Mouse (Mus musculus): ENCODE measurements at regions not wholly inside any gene's neighbourhood (a gene's known extent, or its start where the extent isn't known, plus 50 kb on each side); places are given as distances from the start of the nearest gene placed in this dataset.

DNA sequence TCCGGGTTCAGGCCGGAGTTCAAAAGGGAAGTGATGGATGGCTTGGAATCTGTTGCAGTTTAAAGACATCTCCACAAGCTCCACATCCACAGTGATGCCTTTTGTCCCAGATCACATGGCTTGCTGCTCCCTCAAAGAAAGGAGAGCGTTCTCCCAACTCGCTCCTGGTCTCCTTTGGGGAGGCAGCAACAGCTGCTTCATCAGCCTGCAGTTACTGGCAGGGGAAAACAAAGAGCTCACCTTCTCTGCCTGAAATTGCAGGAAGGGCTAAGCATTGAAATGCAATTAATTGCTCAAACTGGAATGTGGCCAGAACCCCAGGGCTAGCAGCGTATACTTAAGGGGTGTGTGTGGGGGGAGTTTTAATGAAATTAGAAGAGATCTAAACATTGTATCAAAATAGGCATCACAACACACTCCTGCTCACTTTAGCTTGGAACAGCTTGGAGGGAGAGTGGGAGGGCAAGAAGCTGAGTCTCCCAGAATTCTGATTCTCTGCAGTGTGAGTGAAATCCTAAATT lies 126.3 kb upstream of the Lrig3 start:
- Histone ChIP-seq H3K4me2 (no peak overlapping the region), H3K4me1 (peaks cover 3% of the 10 kb centered on the region; the same call in 1 of the 2 replicates), H3K4me3 (no peak overlapping the region), H3K36me3 (no peaks in the 10 kb centered on the region), H3K9ac (no peak overlapping the region), H3K9me3 (no peaks in the 10 kb centered on the region), H3K27me3 (no peaks in the 10 kb centered on the region), H3K27ac (no peak overlapping the region)
- ATAC-seq (ENCODE audit: borderline replicate concordance, extremely low read depth, low FRiP score, low TSS enrichment) = no peak
- 31% methylated on average over 5 of the region's 5 CpGs for WGBS

DNA sequence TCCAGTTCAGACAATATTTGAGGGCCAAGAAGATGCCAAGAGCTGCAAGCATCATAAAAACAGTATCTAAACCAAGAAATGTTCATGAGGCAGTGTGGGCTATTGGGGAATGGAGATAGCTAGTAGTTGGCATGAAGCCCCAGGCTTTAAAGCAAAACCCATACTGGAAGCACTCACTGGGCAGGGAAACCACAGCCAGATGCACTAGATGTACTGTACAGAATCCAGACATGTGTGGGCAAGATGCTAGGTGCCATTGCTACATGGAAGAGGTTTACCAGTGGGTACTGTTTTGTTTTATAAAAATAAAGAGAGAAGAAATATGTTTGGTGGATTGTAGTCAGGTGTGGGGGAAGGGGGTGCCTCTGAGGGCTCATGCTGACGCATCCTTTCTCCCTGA lies 125.6 kb upstream of the Lrig3 start:
- ATAC-seq (ENCODE audit: borderline replicate concordance, extremely low read depth, low FRiP score, low TSS enrichment) = no peak
- H3K4me2 ChIP-seq = no peak overlapping the region
- no peak overlapping the region for H3K27ac ChIP-seq
- no peaks in the 10 kb centered on the region for H3K27me3 ChIP-seq
- WGBS = 93% methylated on average over 1 of the region's 1 CpGs
- no peaks in the 10 kb centered on the region for H3K9me3 ChIP-seq
- H3K4me3 ChIP-seq = no peak overlapping the region
- no peaks in the 10 kb centered on the region for H3K36me3 ChIP-seq
- H3K9ac ChIP-seq = no peak overlapping the region
- H3K4me1 ChIP-seq = peaks cover 7% of the 10 kb centered on the region

DNA sequence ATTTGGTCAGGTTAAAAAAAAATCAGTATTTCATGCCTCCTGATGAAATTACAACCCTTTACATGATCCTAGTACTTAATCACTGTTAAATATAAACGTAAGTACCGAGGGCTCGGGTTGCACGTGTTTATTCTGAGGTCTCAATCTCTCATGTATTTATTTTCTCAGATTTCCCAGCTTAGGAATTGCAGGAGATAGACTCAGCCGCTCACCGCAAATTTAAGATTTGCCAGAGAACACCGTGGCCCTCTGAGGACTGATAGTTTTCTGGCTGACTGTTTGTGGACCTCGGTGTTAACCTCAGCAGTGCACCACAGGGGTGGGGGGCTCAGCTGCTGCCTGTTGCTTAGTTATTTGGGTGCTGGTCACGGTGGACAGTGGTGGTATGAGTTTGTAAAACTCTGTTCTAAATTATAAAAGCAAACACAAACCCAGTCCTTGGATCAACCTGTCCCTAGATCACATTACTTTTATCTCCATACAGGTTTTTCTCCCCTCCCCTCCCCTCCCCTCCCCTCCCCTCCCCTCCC lies 121.6 kb upstream of the Lrig3 start:
- Histone ChIP-seq H3K4me2 (no peak overlapping the region), H3K4me1 (peaks cover 6% of the 10 kb centered on the region), H3K27ac (no peak overlapping the region), H3K9ac (no peak overlapping the region), H3K4me3 (no peak overlapping the region), H3K9me3 (no peaks in the 10 kb centered on the region), H3K27me3 (no peaks in the 10 kb centered on the region), H3K36me3 (no peaks in the 10 kb centered on the region)
- no peak for ATAC-seq (ENCODE audit: borderline replicate concordance, extremely low read depth, low FRiP score, low TSS enrichment)
- WGBS = 21% methylated on average over 9 of the region's 9 CpGs

DNA sequence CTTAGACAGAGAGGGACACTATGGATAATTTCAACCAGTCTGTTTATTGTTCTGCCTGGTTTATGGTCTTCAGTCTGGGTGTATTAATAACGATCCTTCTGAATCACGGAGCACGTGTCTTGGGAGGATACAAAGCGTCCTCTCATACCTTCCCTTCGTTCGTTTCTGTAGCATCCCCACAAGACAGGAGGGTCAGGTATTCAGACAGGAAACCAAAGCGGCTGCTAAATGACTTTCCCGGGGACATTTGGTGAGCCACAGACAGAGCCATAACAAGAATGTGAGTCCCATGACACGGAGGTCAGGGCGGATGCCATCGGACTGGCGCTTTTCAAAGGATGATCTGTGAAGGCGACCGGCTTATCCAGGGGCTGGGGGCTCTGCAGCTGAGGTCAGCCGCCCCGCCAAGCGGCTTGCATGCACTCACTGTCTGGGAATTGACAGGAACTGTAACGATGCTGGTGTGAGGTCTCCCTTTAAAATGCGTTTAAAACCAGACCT lies 120.9 kb upstream of the Lrig3 start:
- Histone ChIP-seq H3K27ac (no peak overlapping the region), H3K4me2 (peak overlapping the region; percentile 41), H3K9me3 (no peaks in the 10 kb centered on the region), H3K27me3 (no peaks in the 10 kb centered on the region), H3K4me1 (peaks cover 7% of the 10 kb centered on the region), H3K9ac (no peak overlapping the region), H3K36me3 (no peaks in the 10 kb centered on the region), H3K4me3 (no peak overlapping the region)
- no peak for ATAC-seq (ENCODE audit: borderline replicate concordance, extremely low read depth, low FRiP score, low TSS enrichment)
- 4% methylated on average over 19 of the region's 19 CpGs for WGBS

DNA sequence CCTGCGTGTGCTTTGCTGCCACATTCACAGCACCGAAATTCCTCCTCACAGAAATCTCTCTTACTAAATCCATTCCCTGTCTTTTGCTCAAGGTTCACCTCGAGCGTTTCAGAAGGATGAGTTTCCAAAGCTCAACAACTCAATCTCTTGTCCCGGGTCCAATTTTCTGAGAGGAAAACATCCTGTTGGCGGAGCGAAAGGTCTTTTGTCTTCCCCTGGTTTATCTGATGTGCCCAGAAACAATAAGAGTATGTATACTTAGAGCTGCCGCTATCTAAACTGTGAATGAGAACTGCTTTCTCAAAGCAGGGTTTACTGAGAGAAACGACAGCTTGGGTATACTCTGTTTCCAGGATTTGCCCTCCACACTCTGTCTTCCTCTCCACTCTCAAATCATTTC lies 115.6 kb upstream of the Lrig3 start:
- H3K27me3 ChIP-seq = no peaks in the 10 kb centered on the region
- H3K4me1 ChIP-seq = peaks cover 10% of the 10 kb centered on the region
- no peaks in the 10 kb centered on the region for H3K9me3 ChIP-seq
- ATAC-seq (ENCODE audit: borderline replicate concordance, extremely low read depth, low FRiP score, low TSS enrichment) = no peak
- no peak overlapping the region for H3K9ac ChIP-seq
- peak overlapping the region; percentile 26; the same call in 1 of the 2 replicates for H3K4me2 ChIP-seq
- WGBS = 10% methylated on average over 9 of the region's 9 CpGs
- H3K36me3 ChIP-seq = no peaks in the 10 kb centered on the region
- 0 out of 2 replicates have a peak overlapping the region, but pooled peaks have one; percentile 41 for H3K27ac ChIP-seq
- H3K4me3 ChIP-seq = no peak overlapping the region

DNA sequence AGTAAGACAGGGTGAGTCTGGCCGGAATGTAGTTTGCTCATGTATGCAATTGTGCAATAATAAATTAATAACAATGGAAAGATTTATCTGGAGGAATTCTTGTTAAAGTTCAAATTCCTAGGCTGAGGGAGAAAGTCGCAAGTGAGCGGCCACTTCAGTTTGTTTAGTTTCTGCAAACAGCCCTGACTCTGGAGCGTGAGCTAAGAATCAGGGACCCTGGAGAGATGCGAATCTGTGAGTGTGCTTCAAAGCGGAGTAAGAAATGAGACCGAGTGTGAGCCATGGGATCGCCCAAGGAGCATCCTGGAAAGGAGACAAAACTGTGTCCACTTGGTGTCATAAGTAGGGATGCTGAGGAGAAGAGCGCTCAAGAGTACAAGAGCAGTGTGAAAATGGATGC lies 104.2 kb upstream of the Lrig3 start:
- no peak overlapping the region for H3K4me3 ChIP-seq
- no peak overlapping the region for H3K27ac ChIP-seq
- no peak overlapping the region for H3K9ac ChIP-seq
- 46% methylated on average over 9 of the region's 9 CpGs for WGBS
- H3K27me3 ChIP-seq = no peaks in the 10 kb centered on the region
- H3K36me3 ChIP-seq = no peaks in the 10 kb centered on the region
- peak; percentile 19; the same call in 1 of the 2 replicates for ATAC-seq (ENCODE audit: borderline replicate concordance, extremely low read depth, low FRiP score, low TSS enrichment)
- no peak overlapping the region for H3K4me2 ChIP-seq
- 0 out of 2 replicates have a peak, but pooled peaks cover 4% of the 10 kb centered on the region for H3K4me1 ChIP-seq
- no peaks in the 10 kb centered on the region for H3K9me3 ChIP-seq

DNA sequence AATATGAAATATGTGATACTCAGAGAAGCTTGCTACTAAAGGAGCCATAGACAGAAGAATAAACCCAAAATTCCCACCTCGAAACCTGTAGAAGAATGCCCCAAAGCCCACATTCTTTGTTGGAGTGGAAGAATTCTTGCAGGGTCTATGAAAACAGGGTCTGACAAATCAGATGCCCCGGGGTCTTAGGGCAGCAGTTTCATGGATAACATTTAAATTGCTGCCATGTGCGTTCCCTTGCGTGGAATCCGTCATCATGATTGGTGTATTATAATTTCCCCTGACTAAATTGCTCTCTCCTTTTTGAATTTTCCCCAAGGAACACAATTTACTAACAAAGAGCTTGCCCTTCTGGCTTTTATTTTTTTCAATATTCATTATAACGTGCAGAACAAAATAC lies 99.6 kb upstream of the Lrig3 start:
- Histone ChIP-seq H3K27ac (no peak overlapping the region), H3K4me3 (no peak overlapping the region), H3K4me2 (no peak overlapping the region), H3K36me3 (no peaks in the 10 kb centered on the region), H3K4me1 (0 out of 2 replicates have a peak, but pooled peaks cover 3% of the 10 kb centered on the region), H3K27me3 (no peaks in the 10 kb centered on the region), H3K9ac (no peak overlapping the region), H3K9me3 (no peaks in the 10 kb centered on the region)
- no peak for ATAC-seq (ENCODE audit: borderline replicate concordance, extremely low read depth, low FRiP score, low TSS enrichment)
- WGBS = 84% methylated on average over 6 of the region's 6 CpGs

DNA sequence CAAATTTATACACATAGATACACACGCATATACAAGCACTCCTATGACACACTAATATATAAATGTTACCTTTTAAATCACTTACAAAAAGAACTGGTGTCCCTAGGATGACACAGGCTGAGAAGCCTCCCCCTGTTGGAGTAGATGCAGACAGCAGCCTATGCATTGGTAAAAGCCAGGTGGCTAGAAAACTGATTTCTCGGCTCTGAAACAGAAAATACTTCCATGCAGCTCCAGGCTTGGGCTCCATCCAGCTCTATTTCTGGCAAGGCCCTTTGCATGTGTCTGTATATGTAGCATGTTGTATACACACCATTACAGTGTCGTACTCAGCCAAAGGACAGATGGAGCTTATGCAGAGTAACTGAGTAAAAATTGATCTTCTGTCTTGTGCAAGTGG lies 81.4 kb upstream of the Lrig3 start:
- H3K27ac ChIP-seq = no peak overlapping the region
- H3K36me3 ChIP-seq = no peaks in the 10 kb centered on the region
- H3K27me3 ChIP-seq = no peaks in the 10 kb centered on the region
- H3K9me3 ChIP-seq = no peaks in the 10 kb centered on the region
- no peak overlapping the region for H3K4me2 ChIP-seq
- no peak overlapping the region for H3K9ac ChIP-seq
- no peak for ATAC-seq (ENCODE audit: borderline replicate concordance, extremely low read depth, low FRiP score, low TSS enrichment)
- 75% methylated on average over 3 of the region's 3 CpGs for WGBS
- H3K4me1 ChIP-seq = no peaks in the 10 kb centered on the region
- H3K4me3 ChIP-seq = no peak overlapping the region

DNA sequence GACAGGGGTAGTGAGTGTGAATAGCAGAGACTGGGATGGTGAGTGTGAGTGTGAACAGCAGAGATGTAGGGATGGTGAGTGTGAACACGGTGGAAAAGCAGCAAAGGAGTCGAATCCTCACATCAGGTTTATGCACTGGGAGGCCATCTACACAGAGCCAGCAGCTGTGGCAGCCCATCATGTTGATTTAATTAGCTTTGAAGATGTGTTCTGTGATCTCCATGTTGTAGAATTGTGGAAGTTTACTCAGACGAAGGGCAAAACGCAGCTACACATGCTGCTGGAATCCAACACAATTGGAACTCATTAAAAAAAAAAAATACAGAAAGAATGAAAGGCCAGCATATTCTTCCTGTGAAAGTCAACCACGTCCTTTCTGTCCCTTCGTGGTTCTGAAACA lies 80.2 kb upstream of the Lrig3 start:
- Histone ChIP-seq H3K9me3 (no peaks in the 10 kb centered on the region), H3K4me3 (no peak overlapping the region), H3K9ac (no peak overlapping the region), H3K27me3 (no peaks in the 10 kb centered on the region), H3K27ac (no peak overlapping the region), H3K4me1 (no peaks in the 10 kb centered on the region), H3K36me3 (no peaks in the 10 kb centered on the region), H3K4me2 (no peak overlapping the region)
- no peak for ATAC-seq (ENCODE audit: borderline replicate concordance, extremely low read depth, low FRiP score, low TSS enrichment)
- WGBS = 49% methylated on average over 6 of the region's 6 CpGs

DNA sequence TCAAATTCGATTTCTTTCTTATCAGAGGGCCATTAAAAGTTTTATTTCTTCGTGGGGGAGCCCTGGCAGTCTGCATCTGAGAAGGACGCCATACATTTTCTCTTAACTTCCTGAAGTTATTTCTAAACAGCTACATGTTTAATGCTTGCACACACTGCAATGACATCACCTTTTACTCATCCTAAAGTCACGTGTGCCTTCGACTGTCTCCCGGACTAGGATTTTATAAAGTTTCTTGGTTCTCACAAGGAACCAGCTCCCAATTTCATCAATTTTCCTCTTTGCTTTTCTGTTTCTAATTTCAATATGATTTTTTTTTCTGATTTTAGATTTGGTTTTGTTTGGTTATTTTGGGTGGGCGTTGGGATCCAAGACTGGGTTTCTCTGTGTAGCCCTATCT lies 73.8 kb upstream of the Lrig3 start:
- WGBS = 76% methylated on average over 7 of the region's 7 CpGs
- H3K4me3 ChIP-seq = no peak overlapping the region

DNA sequence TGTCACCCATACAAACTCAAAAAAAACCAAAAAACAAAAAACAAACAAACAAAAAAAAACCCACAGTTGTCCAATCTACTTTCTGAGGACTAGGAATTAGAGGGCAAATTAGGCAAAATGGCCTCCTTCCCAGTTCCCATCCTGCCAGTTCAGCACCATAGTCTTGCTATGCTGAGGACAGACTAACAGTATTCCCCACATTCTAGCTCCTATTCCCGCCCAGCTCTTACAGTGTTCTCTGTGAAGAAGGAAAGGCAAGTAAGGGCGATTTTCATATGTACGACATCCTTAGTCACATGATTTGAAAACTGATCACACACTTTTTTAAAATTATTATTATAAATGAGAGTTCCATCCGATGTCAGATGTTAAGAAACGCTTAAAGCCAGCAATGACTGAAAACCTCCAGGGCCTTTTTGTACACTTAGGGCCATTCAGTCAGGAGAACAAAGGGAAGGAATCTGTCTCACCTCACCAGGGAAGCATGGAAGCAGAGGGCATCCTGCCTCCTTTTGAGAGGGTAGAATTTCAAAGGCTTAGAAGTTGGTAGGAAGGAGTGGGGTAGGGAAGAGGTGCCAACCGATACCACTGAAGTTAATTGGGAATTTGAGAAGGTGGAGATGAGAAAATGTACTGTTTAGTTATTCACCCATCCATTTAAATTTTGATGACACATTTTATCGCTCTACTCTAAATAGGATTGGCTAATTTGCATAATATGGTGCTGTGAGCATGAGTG lies 70.1 kb upstream of the Lrig3 start:
- no peak overlapping the region for H3K27ac ChIP-seq
- ATAC-seq (ENCODE audit: borderline replicate concordance, extremely low read depth, low FRiP score, low TSS enrichment) = no peak

More for the DNA sequence above, 73.8 kb upstream of the Lrig3 start:
- Histone ChIP-seq H3K4me1 (no peaks in the 10 kb centered on the region), H3K36me3 (no peaks in the 10 kb centered on the region), H3K4me2 (no peak overlapping the region), H3K27ac (no peak overlapping the region), H3K9me3 (no peaks in the 10 kb centered on the region), H3K9ac (no peak overlapping the region), H3K27me3 (no peaks in the 10 kb centered on the region)
- ATAC-seq (ENCODE audit: borderline replicate concordance, extremely low read depth, low FRiP score, low TSS enrichment) = no peak

DNA sequence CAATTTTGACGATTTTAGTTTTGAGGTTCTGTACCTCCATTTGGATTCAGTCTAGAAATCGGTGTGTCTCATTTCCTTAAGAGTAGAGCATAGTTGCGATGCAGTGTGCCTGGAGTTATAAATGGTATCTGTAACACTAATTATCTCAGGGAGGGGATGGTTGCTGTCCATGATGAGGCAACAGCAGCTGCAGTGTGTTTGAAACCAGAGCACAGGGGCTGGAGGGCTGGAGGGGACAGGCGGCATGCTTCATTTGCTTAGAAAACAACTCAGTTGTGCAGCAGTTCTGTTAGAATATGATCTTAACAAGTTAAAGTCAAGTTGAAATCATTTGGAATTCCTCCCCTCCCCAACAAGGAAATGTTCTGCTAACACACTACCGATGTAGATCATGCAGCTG lies 69.3 kb upstream of the Lrig3 start:
- H3K9me3 ChIP-seq = no peaks in the 10 kb centered on the region
- H3K4me3 ChIP-seq = no peak overlapping the region
- WGBS = 64% methylated on average over 5 of the region's 5 CpGs
- no peak for ATAC-seq (ENCODE audit: borderline replicate concordance, extremely low read depth, low FRiP score, low TSS enrichment)
- no peaks in the 10 kb centered on the region for H3K4me1 ChIP-seq
- H3K4me2 ChIP-seq = no peak overlapping the region
- H3K36me3 ChIP-seq = no peaks in the 10 kb centered on the region
- H3K27me3 ChIP-seq = no peaks in the 10 kb centered on the region
- H3K9ac ChIP-seq = no peak overlapping the region
- H3K27ac ChIP-seq = no peak overlapping the region

More for the DNA sequence above, 70.1 kb upstream of the Lrig3 start:
- no peaks in the 10 kb centered on the region for H3K27me3 ChIP-seq
- no peak overlapping the region for H3K9ac ChIP-seq
- H3K36me3 ChIP-seq = no peaks in the 10 kb centered on the region
- H3K4me3 ChIP-seq = no peak overlapping the region
- H3K4me1 ChIP-seq = no peaks in the 10 kb centered on the region
- H3K4me2 ChIP-seq = no peak overlapping the region
- WGBS = 67% methylated on average over 7 of the region's 7 CpGs
- no peaks in the 10 kb centered on the region for H3K9me3 ChIP-seq
